In genomic region chr11:71527691-71528090, GRCm38 (mm10) we compare ENCODE assay signal across 12 mouse cellular contexts.
DNase-seq lines count a peak whose midpoint lies in the region.
"Had no signal": no experiment of that assay in that cellular context is flagged by ENCODE, and none has a peak within 500 bp of the region (broad histone marks: within the 10 kb centered on the region; RNA-seq: fewer than 3 reads in every experiment).

No protein-coding gene starts in this region.

- peak; percentile 62 to 68 for DNase-seq in cerebellum, postnatal 14 days
- DNase-seq in cerebellum, postnatal 4 days (ENCODE audit: low spot score in 2 of 2): no peak
- DNase-seq in layer of hippocampus, postnatal 10 days (ENCODE audit: low spot score in 2 of 2): peak; percentile 37 to 39
- DNase-seq in layer of hippocampus, adult 9-11 months: no peak
- DNase-seq: adrenal gland, adult 2 months; adrenal gland, postnatal 10 days; adrenal gland, postnatal 25 days; cerebellum, adult 11-12 months; cerebellum, adult 2 months; cerebellum, adult 9-10 months; cerebellum, postnatal 25 days; embryo, embryonic 11 days had no signal

Comparison
In these comparisons a context has a peak if more than half of its experiments do, and no peak if none do; other contexts are left out.
1. DNase-seq: peak in cerebellum, postnatal 14 days (2 of 2) and layer of hippocampus, postnatal 10 days (2 of 2); none in cerebellum, postnatal 4 days (0 of 2) and layer of hippocampus, adult 9-11 months (single experiment).